Mouse (Mus musculus) gastrocnemius, postnatal 14 days (tissue): ENCODE measurements around the gene Ush2a. TPM values are rescaled to one million over a fixed set of nuclear protein-coding genes. Genes with fewer than 3 reads are reported as not detected.

ENCODE experiments used
- DNase-seq: peaks from one replicate; pipeline ENCODE4 v3.0.0; 2021; ENCODE audit warnings: mixed read lengths
- intact Hi-C: fragments of 180-260 bp; cut with DNase I; formaldehyde crosslinking; loops from one replicate; pipeline ENCODE4 v1.15.1; 2025; ENCODE audit warnings: low total_unique reads
- total RNA-seq, 2 experiments: library from RNA; stranded (reverse); gene quantifications; 2 replicates each; pipeline ENCODE4 v1.2.3; 2021

The Ush2a gene
- total RNA-seq, 2 experiments from 2014 or later: not detected

- intact Hi-C loops: no loop called here
- DNase-seq: no peak
Observed at GRCm38 (mm10) chr1:188385180-188385579, 123.4 kb downstream of the Ush2a start.

- DNase-seq: no peak
- intact Hi-C loops: no loop called here
Observed at GRCm38 (mm10) chr1:188385733-188386261, 124.0 kb downstream of the Ush2a start.

GRCm38 (mm10) chr1:188387321-188387720, 125.5 kb downstream of the Ush2a start:
- intact Hi-C loops: no loop called here
- no peak for DNase-seq

- DNase-seq: no peak
- intact Hi-C loops: no loop called here
Observed at GRCm38 (mm10) chr1:188387820-188388471, 126.1 kb downstream of the Ush2a start.

GRCm38 (mm10) chr1:188390080-188390479, 128.3 kb downstream of the Ush2a start:
- intact Hi-C loops: no loop called here
- peak; percentile 9 for DNase-seq

- DNase-seq: no peak
- intact Hi-C loops: no loop called here
Observed at GRCm38 (mm10) chr1:188407176-188407575, 145.4 kb downstream of the Ush2a start.

GRCm38 (mm10) chr1:188407613-188408386, 146.0 kb downstream of the Ush2a start:
- intact Hi-C loops: no loop called here

GRCm38 (mm10) chr1:188410547-188410946, 148.7 kb downstream of the Ush2a start:
- intact Hi-C loops: no loop called here
- DNase-seq: no peak

More at GRCm38 (mm10) chr1:188407613-188408386, 146.0 kb downstream of the Ush2a start:
- no peak for DNase-seq

- intact Hi-C loops: no loop called here
Observed at GRCm38 (mm10) chr1:188420543-188420942, 158.7 kb downstream of the Ush2a start.

GRCm38 (mm10) chr1:188428172-188428571, 166.3 kb downstream of the Ush2a start:
- no peak for DNase-seq
- intact Hi-C loops: no loop called here

More at GRCm38 (mm10) chr1:188420543-188420942, 158.7 kb downstream of the Ush2a start:
- DNase-seq: no peak

- DNase-seq: no peak
- intact Hi-C loops: no loop called here
Observed at GRCm38 (mm10) chr1:188430689-188431088, 168.9 kb downstream of the Ush2a start.

GRCm38 (mm10) chr1:188447964-188448363, 186.1 kb downstream of the Ush2a start:
- intact Hi-C loops: no loop called here
- DNase-seq: no peak

- intact Hi-C loops: no loop called here
- DNase-seq: no peak
Observed at GRCm38 (mm10) chr1:188456466-188457175, 194.8 kb downstream of the Ush2a start.

GRCm38 (mm10) chr1:188457221-188458008, 195.6 kb downstream of the Ush2a start:
- intact Hi-C loops: no loop called here
- DNase-seq: no peak

- intact Hi-C loops: no loop called here
- DNase-seq: no peak
Observed at GRCm38 (mm10) chr1:188461203-188461602, 199.4 kb downstream of the Ush2a start.

- intact Hi-C loops: no loop called here
- DNase-seq: no peak
Observed at GRCm38 (mm10) chr1:188464653-188465052, 202.8 kb downstream of the Ush2a start.

GRCm38 (mm10) chr1:188468371-188468783, 206.6 kb downstream of the Ush2a start:
- peak; percentile 48 for DNase-seq
- intact Hi-C loops: no loop called here

GRCm38 (mm10) chr1:188504958-188505357, 243.1 kb downstream of the Ush2a start:
- intact Hi-C loops: no loop called here

GRCm38 (mm10) chr1:188518792-188519191, 257.0 kb downstream of the Ush2a start:
- intact Hi-C loops: no loop called here
- no peak for DNase-seq

More at GRCm38 (mm10) chr1:188504958-188505357, 243.1 kb downstream of the Ush2a start:
- no peak for DNase-seq
